Mouse (Mus musculus) heart, embryonic 11.5 days (tissue): ENCODE measurements around the gene Ablim1. TPM values are rescaled to one million over a fixed set of nuclear protein-coding genes. Genes with fewer than 3 reads are reported as not detected.

Experiments
- ATAC-seq: fragments of 200-750 bp; cut with Nextera tagmentation; replicated peaks from 2 replicates; pipeline ENCODE4 v1.8.0; 2017; ENCODE audit warnings: moderate library complexity; ENCODE audit not compliant: insufficient number of reproducible peaks, low FRiP score, low TSS enrichment
- H3K27ac ChIP-seq: fragments of 300-500 bp; sonication (generic); 2 replicates; pipeline ENCODE4 v1.5.1; 2014; ENCODE audit warnings: mild to moderate bottlenecking, low read depth, low read length
- H3K27me3 ChIP-seq: fragments of 300-500 bp; sonication (generic); 2 replicates; pipeline ENCODE4 v1.6.1; 2014; ENCODE audit warnings: mild to moderate bottlenecking, low read length, mixed read lengths; ENCODE audit not compliant: control insufficient read depth, insufficient read depth
- H3K36me3 ChIP-seq: fragments of 300-500 bp; sonication (generic); 2 replicates; pipeline ENCODE4 v1.6.1; 2014; ENCODE audit warnings: mild to moderate bottlenecking, low read length, moderate library complexity, mixed read lengths; ENCODE audit not compliant: control insufficient read depth, insufficient read depth
- H3K4me1 ChIP-seq: fragments of 300-500 bp; sonication (generic); 2 replicates; pipeline ENCODE4 v1.6.1; 2014; ENCODE audit warnings: low read length; ENCODE audit not compliant: control insufficient read depth, insufficient read depth
- H3K4me2 ChIP-seq: fragments of 300-500 bp; sonication (generic); 2 replicates; pipeline ENCODE4 v1.6.1; 2014; ENCODE audit warnings: mild to moderate bottlenecking, moderate library complexity
- H3K4me3 ChIP-seq: fragments of 300-500 bp; sonication (generic); 2 replicates; pipeline ENCODE4 v1.5.1; 2014; ENCODE audit warnings: low read depth, low read length
- H3K9ac ChIP-seq: fragments of 300-500 bp; sonication (generic); 2 replicates; pipeline ENCODE4 v1.6.1; 2014; ENCODE audit warnings: mild to moderate bottlenecking, low read depth, low read length, moderate library complexity
- H3K9me3 ChIP-seq: fragments of 300-500 bp; sonication (generic); replicated peaks from 2 replicates; pipeline ENCODE4 v1.6.1; 2016; ENCODE audit warnings: low read length; ENCODE audit not compliant: control insufficient read depth
- WGBS: fragments of 180-500 bp; shearing (Covaris S2); extraction: QIAGEN DNeasy Blood & Tissue Kit; methylation state at CpG from one replicate; pipeline ENCODE4 v1.1.7; 2014; ENCODE audit not compliant: insufficient replicate concordance; 5-methylcytosine and 5-hydroxymethylcytosine counted together
- polyA plus RNA-seq: library from polyadenylated mRNA; unstranded; fragments of >200 nt; fragmentation: Nextera tagmentation; extraction: Ambion mirVana; gene quantifications from 2 replicates; pipeline ENCODE4 v1.2.1, GENCODE M21; 2014

The Ablim1 gene
- polyA plus RNA-seq, 1 experiment from 2014 or later, result 45.8 TPM

DNA sequence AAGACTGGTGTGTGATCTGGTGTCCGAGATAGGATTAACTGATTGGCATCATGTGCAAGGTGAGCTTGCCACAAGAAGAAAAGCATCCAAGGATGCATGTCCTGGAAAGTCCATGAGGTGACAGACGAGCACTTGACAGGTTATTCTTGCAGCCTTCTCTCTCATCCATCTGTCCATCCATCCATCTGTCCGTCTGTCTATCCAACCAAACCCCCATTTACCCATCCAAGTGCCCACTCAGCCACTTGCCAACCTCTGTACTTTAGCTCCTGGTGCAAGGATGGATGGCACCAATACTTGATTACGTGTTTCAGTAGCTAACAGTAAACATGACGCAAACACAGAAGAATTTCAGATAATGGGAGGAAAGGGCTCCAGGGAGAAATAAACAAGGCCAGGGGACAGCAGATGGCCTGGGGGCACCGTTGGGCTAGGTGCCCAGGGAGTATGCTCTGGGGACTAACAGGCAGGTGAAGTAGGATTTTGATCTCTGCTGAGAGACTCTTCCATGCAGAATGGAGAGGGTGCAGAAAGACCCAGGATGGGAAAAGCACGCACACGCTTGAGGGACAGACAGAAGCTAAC lies 202.4 kb downstream of the Ablim1 start:
- no peak overlapping the region for H3K27ac ChIP-seq
- ATAC-seq, result no peak
- H3K4me1 ChIP-seq, result peaks cover 34% of the 10 kb centered on the region
- no peak overlapping the region for H3K9ac ChIP-seq
- no peaks in the 10 kb centered on the region for H3K36me3 ChIP-seq
- no peaks in the 10 kb centered on the region for H3K27me3 ChIP-seq
- no peak overlapping the region for H3K4me2 ChIP-seq
- H3K9me3 ChIP-seq, result no peaks in the 10 kb centered on the region
- no peak overlapping the region for H3K4me3 ChIP-seq
- 58% methylated on average over 8 of the region's 8 CpGs for WGBS

DNA sequence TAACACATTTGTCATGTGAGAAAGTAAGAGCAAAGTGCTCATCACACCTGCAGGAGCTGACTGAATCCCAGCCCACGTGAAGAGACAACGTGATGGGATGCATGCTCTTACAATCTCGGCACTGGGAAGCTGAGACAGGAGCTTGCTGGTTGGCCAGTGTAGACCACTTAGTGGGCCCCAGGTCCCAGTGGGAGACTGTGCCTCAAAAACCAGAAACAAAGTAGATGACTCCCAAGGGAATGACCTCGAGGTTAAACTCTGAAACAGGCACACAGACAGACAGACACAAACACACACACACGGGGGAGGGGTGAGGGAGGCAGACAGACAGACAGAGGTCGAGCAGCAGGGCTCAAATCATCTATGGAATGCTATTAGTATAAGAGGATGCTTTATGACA lies 203.4 kb downstream of the Ablim1 start:
- Histone ChIP-seq H3K4me2 (no peak overlapping the region), H3K9me3 (no peaks in the 10 kb centered on the region), H3K27ac (no peak overlapping the region), H3K9ac (no peak overlapping the region), H3K36me3 (no peaks in the 10 kb centered on the region), H3K4me1 (peaks cover 24% of the 10 kb centered on the region), H3K27me3 (no peaks in the 10 kb centered on the region), H3K4me3 (no peak overlapping the region)
- WGBS, result 67% methylated on average over 6 of the region's 6 CpGs
- no peak for ATAC-seq

DNA sequence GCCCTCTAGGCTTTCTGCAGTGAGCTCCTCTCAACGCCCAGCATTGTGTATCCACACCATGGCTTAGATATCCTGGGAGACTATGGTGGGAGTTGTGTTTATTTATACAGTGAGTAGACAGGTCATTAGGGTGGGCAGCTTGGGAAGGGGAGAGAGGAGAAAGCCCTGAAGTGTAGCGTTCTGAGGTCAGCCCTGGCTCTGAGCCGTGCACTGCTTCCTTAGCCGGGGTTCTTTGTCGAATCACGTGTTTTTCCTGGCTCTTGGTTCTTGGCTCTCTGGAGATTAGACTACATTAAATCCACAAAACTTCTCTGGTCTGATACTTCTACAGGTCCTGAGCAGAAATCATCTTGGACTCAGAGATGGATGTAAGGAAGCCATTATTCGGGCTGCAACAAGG lies 205.1 kb downstream of the Ablim1 start:
- Histone ChIP-seq H3K27ac (no peak overlapping the region), H3K9me3 (no peaks in the 10 kb centered on the region), H3K27me3 (no peaks in the 10 kb centered on the region), H3K36me3 (no peaks in the 10 kb centered on the region), H3K9ac (no peak overlapping the region), H3K4me3 (no peak overlapping the region), H3K4me1 (peaks cover 9% of the 10 kb centered on the region), H3K4me2 (no peak overlapping the region)
- WGBS, result 44% methylated on average over 7 of the region's 7 CpGs
- no peak for ATAC-seq

DNA sequence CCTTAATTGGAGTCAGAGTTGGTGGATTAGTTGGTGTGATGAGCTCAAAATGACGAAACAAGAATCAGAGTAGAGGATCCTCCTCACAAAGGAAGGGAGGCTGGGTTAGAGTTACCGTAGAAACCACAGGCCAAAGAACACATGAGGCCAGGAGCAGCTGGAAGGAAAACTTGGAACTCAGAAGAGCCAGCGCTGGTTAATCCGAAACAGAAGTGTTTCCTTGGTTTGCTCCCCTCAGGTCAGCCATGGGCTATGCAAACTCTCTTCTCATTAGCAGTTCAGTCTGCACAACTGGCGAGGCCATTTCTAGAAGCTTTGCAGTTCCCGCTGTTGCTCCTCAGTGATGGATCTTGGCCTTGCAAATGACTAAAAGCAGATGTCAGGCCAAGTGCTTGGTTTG lies 208.2 kb downstream of the Ablim1 start:
- no peaks in the 10 kb centered on the region for H3K27me3 ChIP-seq
- H3K4me2 ChIP-seq, result no peak overlapping the region
- H3K9me3 ChIP-seq, result no peaks in the 10 kb centered on the region
- WGBS, result 82% methylated on average over 6 of the region's 6 CpGs
- peaks cover 16% of the 10 kb centered on the region for H3K4me1 ChIP-seq
- H3K4me3 ChIP-seq, result no peak overlapping the region
- no peak overlapping the region for H3K27ac ChIP-seq
- H3K36me3 ChIP-seq, result no peaks in the 10 kb centered on the region
- no peak overlapping the region for H3K9ac ChIP-seq
- ATAC-seq, result no peak

DNA sequence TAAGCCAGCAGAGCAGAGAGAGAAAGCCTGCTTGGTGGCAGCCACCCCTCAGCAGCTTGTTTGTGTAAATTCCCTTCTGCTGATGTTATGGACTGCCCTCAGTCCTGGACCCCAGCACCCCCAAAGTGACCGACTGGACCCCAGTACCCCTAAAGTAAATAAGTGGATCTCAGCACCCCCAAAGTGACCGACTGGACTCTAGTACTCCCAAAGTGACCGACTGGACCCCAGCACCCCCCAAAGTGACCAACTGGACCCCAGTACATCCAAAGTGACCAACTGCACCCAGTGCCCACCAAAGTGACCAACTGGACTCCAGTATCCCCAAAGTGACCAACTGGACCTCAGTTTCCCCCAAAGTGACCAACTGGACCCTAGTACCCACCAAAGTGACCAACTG lies 208.7 kb downstream of the Ablim1 start:
- 86% methylated on average over 3 of the region's 3 CpGs for WGBS
- H3K4me3 ChIP-seq, result no peak overlapping the region
- ATAC-seq, result no peak
- no peak overlapping the region for H3K9ac ChIP-seq
- no peak overlapping the region for H3K4me2 ChIP-seq
- no peaks in the 10 kb centered on the region for H3K36me3 ChIP-seq
- H3K4me1 ChIP-seq, result peaks cover 16% of the 10 kb centered on the region
- H3K27ac ChIP-seq, result no peak overlapping the region
- H3K9me3 ChIP-seq, result no peaks in the 10 kb centered on the region
- H3K27me3 ChIP-seq, result no peaks in the 10 kb centered on the region

DNA sequence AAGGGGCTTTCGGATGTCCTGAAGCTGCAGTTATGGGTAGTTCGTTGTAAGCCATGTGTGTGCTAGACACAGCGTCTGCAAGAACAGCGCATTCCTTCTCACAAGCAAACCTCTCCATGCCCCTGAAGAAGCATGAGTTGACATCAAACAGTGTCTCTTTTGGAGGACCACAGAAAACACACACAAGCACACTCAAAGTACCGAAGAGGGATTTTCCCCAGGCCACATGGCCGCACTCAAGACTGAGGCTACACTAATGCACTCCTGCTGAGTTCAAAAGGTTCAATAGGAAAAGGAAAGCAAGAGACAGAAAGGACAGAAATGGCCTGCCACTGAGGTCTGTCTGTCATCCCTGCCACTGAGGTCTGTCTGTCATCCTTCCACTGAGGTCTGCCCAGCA lies 209.6 kb downstream of the Ablim1 start:
- no peaks in the 10 kb centered on the region for H3K9me3 ChIP-seq
- H3K27me3 ChIP-seq, result no peaks in the 10 kb centered on the region
- WGBS, result 72% methylated on average over 6 of the region's 6 CpGs
- no peak overlapping the region for H3K4me2 ChIP-seq
- H3K4me1 ChIP-seq, result peaks cover 16% of the 10 kb centered on the region
- no peak for ATAC-seq
- no peak overlapping the region for H3K27ac ChIP-seq
- H3K36me3 ChIP-seq, result no peaks in the 10 kb centered on the region
- H3K4me3 ChIP-seq, result no peak overlapping the region
- no peak overlapping the region for H3K9ac ChIP-seq

DNA sequence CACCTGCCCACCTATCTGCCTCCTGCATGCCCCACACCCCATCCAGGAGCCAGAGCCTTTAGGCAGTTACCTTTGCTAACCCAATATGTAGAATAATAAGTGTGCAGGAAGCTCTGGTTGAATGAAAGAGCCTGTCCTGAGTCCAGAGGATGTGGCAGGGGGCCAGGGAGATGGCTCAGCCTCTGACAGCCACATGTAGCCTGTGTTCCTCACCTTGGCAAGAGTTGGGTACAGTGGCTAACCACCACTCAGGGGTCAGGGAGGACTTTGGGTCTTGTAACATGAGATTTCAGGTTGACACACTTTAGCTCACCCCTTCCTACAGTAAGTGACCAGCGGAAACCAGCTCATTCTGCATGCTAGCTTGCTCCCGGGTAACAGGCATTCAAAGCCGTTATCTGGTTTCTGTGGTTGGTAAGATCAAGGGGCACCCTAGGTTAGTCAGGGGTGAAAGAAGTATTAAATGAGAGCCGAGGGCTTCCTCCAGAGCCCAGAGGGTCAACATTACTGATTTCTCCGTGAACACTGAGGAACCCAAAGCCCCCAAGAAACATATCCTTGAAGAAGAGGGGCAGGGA lies 210.5 kb downstream of the Ablim1 start:
- H3K27ac ChIP-seq, result no peak overlapping the region
- H3K4me2 ChIP-seq, result no peak overlapping the region
- H3K9me3 ChIP-seq, result no peaks in the 10 kb centered on the region
- no peak overlapping the region for H3K4me3 ChIP-seq
- ATAC-seq, result no peak
- H3K36me3 ChIP-seq, result no peaks in the 10 kb centered on the region
- no peak overlapping the region for H3K9ac ChIP-seq
- no peaks in the 10 kb centered on the region for H3K27me3 ChIP-seq
- 56% methylated on average over 5 of the region's 5 CpGs for WGBS
- H3K4me1 ChIP-seq, result peaks cover 19% of the 10 kb centered on the region

DNA sequence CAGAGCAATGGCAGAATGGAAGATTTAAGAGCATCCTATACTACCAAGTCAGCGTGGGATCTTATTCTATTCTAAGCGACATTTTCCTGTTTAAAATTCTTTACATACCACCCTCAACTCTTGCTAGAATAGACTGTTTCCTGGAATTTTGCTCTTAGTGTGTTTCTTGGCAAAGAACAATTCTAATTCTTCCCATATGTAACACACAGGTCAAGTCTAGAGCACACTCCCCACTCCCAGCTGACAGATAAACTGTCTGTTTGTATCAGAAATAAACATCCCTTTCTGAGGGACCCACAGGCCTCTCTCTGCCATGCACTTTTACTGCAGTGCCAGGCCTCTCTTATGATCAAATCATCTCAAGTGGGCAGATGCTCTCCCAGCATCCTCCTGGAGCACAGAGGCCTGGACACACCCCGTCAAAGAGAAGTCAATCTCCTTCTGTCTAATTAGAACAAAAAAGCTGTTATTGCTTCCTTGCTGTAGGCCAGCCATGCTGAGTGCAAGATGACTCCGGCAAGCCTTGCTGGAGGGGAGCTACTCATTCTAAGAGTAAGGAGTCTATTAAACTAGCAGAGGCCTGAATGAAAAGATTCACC lies 211.3 kb downstream of the Ablim1 start:
- Histone ChIP-seq H3K9me3 (no peaks in the 10 kb centered on the region), H3K36me3 (no peaks in the 10 kb centered on the region), H3K9ac (no peak overlapping the region), H3K27me3 (no peaks in the 10 kb centered on the region), H3K4me2 (no peak overlapping the region), H3K4me1 (peaks cover 26% of the 10 kb centered on the region), H3K4me3 (no peak overlapping the region), H3K27ac (peak overlapping the region; percentile 13; the same call in 1 of the 2 replicates)
- 56% methylated on average over 4 of the region's 4 CpGs for WGBS
- ATAC-seq, result no peak

DNA sequence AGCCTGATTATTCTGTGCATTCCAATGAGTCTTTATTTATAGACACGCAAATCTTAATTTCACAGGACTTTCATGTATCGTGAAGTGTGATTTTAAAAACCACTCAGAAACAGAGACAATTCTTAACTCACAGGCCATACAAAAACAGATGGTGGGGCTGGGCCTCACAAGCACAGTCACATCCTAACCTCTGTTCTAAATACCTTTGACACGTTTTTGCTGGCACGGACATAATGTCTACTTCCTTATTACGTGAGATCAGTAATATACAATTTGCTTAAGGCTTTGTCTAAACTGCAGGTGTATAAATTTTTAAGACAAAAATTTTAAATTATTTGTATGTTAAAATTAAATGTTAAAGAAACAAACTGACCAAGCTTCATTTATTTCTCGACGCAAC lies 212.7 kb downstream of the Ablim1 start:
- H3K9me3 ChIP-seq, result no peaks in the 10 kb centered on the region
- H3K4me2 ChIP-seq, result no peak overlapping the region
- ATAC-seq, result no peak
- H3K9ac ChIP-seq, result no peak overlapping the region
- no peaks in the 10 kb centered on the region for H3K36me3 ChIP-seq
- no peak overlapping the region for H3K4me3 ChIP-seq
- H3K4me1 ChIP-seq, result peaks cover 33% of the 10 kb centered on the region
- WGBS, result 87% methylated on average over 7 of the region's 7 CpGs
- no peaks in the 10 kb centered on the region for H3K27me3 ChIP-seq
- H3K27ac ChIP-seq, result no peak overlapping the region
